Mouse (Mus musculus) heart, adult 10 weeks (tissue): ENCODE results near the gene Rars2. TPM values are rescaled to one million over a fixed set of nuclear protein-coding genes. Genes with fewer than 3 reads are reported as not detected.

Experiments used
- polyA plus RNA-seq: library from polyadenylated mRNA; stranded (reverse); fragments of 350-450 nt; fragmentation: Illumina TruSeq; extraction: RNeasy Lipid Tissue Mini Kit (QIAGEN cat#74804); gene quantifications from one replicate; pipeline ENCODE4 v1.2.3, GENCODE M21; 2014; ENCODE audit warnings: low read depth, low replicate concordance

The Rars2 gene
- 30.1 TPM for polyA plus RNA-seq

DNA sequence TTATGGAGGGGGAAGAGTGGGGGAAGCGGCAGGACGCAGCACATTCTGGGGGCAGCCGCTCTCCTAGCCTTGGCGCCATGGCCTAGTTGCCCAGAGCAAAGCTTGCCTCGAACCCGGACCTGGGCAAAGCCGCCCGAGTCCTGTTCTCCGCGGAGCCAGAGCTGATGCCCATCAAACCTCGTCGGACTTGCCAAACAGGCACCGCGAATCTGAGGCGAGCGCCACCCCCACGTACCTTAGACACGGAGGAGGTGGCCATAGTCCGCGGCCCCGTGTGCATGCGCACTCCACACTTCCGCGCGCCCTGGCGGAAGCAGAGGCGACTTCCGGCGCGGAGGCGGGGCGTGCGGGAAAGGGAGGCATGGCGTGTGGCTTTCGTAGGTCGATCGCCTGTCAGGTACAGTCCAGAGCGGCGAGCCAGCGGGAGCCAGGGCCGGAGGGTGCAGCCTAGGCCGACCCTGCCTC lies at the start of gene Rars2, which contains the start of gene Orc3:
Gene Rars2 (plus strand): TSS at position 328 of the 465 bp plus-strand sequence.
Gene Orc3 (minus strand): TSS at position 315 of the 465 bp plus-strand sequence.

GRCm38 (mm10) chr4:34686874-34687567 lies 72.3 kb downstream of the Rars2 start, which contains the start of gene Slc35a1:
Gene Slc35a1, minus strand, starts transcription at chr4:34687438.

Other genes with a start within 250 kb of the Rars2 start
- gene Akirin2, start 64.0 kb upstream of the Rars2 start, polyA plus RNA-seq, result 51.8 TPM
- gene Orc3, start within 50 bp of the Rars2 start, polyA plus RNA-seq, result 37.5 TPM
- gene Slc35a1, start 72.5 kb downstream of the Rars2 start, polyA plus RNA-seq, result 15.6 TPM
- not detected for gene Cfap206, start 115.2 kb downstream of the Rars2 start, polyA plus RNA-seq
- gene Gm136, start 141.3 kb downstream of the Rars2 start, polyA plus RNA-seq, result not detected
- 98.5 TPM for gene Smim8, start 163.5 kb downstream of the Rars2 start, polyA plus RNA-seq